Mouse (Mus musculus) spleen, adult 18-20 months (tissue): Measurements from ENCODE around the gene Pmfbp1.
"Not testable (repeated sequence)": the region's sequence is repeated elsewhere in the genome, so short reads cannot be mapped to it uniquely, and the experiment has no call there.

ENCODE experiments used
- DNase-seq, 2 experiments: peaks; one replicate each; pipeline ENCODE4 v3.0.0; 2022; ENCODE audit warnings: mixed read lengths in 2 of 2

Pmfbp1 gene

DNA sequence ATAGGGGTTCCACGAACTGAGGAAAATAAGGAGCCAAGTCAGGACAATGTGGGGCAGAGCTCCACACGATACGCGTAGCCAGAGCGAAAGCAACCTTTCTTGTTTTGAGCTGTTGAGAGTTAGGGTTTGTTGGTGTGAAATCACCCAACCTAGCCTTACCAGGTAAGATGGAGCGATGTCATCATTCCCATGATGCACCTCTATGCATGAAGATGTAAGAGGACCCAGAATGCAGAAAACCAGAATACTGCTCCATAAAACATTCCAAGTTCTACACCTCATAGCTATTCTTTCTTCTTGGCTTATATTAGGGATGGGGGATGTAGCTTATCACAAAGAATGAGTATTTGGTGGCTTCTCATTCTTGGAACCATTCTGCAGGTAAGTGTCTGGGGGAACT, at the start of gene Pmfbp1:
Pmfbp1 (plus strand) TSS at position 301 of the 400 bp plus-strand sequence.
- no peak for DNase-seq

DNA sequence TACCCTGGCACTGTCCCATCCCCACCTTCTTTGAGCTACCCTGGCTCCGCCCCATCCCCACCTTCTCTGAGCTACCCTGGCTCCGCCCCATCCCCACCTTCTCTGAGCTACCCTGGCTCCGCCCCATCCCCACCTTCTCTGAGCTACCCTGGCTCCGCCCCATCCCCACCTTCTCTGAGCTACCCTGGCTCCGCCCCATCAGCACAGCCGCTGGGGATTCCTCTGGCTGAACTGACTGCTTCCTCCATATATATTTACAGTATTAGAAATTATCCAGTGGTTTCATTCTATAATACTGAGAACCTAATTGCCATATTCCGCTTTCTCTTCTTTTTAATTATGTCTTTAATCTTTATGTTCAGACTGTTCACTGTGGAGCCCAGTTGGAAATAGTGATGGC, 46.9 kb upstream of the Pmfbp1 start:
- DNase-seq = not testable (repeated sequence)

DNA sequence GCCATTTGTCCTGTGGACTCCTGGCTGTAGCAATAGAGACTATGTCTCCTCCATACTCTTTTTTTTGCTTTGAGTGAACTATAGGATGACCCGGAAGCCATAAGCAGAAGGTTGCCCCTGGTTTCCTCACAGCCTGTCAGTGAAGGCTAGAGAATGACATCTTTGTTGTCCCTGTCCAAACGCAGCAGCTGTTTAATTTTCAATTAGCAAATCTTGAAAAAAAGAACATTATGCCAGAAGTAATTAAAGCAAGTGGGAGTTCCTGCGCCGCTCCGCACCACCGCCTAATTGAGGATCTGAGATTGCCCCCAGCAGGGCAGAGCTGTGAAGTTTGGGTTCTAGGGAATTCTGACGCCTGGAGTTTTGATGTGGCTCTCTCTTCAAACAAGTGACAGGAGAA, 42.8 kb upstream of the Pmfbp1 start:
- no peak for DNase-seq

DNA sequence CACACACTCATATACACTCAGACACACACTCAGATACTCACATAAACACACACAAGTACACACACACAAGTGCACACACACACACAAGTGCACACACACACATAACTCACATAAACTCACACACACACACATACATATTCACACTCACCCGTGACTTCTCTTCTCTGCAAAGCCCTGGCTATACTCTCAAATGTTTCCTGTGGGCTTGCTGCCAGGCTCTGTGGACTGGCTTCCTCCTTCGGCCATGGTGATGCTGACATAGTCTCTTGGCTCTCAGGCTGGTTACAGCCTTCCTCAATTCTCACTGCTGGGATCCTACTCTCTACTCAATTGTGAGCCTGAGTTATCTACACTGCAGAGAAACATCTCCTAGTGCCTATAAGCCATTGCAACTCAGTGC, 38.7 kb upstream of the Pmfbp1 start:
- DNase-seq = no peak

DNA sequence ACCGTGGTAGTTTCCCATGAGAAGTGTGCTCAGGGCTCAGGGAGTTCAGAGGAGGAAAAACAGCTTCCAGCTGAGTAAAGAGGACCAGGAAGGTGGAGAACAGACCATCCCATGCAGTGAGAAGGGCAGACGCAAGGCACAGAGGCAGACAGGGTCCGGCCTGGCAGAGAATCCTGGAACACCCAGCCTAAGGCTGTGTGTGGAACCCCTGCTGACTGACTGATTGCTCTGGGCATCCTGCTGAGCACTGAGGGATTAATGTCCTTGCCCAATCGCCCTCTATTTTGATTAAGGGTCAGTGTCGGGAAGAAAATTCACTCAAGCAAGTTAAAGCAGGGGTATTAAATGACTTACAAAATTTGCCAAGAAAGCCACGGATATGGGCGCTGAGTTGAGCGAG, 36.4 kb upstream of the Pmfbp1 start:
- no peak for DNase-seq

DNA sequence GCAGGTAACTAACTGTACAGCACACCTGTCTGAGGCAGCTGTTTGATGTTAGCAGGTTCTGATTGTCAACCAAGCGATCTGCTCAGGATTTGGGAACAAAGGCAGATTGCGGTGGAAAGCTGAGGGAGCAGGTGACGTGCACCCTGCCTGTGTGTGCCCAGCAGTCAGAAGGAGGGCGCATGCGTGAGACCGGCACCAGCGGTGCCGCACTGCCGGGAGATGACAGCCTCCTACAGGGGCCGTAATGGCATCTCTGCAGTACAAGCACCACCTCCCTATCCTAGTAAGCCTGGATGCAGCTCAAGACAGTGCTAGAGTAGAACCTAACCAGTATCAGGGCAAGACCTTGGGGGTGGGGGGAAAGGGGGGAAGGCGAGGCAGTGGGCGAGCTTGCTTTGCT, 35.2 kb upstream of the Pmfbp1 start:
- no peak for DNase-seq

DNA sequence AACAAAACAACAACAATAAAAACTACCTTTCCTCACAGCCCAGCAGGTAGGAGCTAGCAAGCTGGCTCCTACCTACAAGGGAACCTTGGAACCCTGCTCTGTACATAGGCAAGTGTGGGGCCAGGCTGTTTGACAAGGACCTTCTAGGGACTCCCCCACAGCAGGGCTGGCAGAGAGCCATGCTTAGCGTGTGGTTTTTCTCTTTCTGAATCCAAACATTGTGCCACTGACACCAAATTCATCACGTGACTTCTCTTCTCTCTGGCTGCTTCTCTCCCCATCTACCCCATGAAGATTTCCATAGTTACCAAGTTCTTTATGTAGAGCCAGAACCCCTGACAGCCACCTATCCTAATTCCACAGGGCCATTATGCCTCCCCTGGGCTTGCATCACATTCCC, 30.8 kb upstream of the Pmfbp1 start:
- DNase-seq = no peak

DNA sequence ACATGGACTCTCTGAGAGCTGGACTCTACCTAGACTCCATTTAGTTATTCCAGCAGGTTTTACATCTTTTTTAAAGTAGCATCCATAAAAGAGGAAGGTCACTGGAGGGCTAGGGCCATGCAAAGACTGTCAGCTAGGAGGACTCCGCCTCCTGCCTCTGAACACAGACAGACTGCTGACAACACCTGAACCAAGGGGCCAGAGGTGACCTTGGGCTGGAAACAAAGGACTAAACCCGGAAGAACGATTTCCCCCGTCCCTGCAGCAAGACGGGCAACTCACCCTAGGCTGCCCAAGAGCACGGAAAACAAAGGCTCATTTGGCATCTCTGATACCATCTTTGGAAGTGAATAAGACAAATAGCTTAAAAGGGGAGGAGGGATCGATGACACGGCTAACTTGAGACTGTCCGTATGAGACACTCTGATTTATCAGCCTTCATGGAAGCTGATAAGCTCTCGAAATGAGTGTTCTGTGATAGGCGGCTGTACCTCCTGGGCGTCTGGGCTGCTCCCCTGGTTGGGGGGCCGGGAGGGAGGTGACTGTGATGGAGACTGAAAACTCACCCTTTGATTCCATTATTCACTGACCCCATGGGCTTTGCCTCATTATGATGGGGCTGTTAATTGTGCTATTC, 30.0 kb upstream of the Pmfbp1 start:
- no peak for DNase-seq

DNA sequence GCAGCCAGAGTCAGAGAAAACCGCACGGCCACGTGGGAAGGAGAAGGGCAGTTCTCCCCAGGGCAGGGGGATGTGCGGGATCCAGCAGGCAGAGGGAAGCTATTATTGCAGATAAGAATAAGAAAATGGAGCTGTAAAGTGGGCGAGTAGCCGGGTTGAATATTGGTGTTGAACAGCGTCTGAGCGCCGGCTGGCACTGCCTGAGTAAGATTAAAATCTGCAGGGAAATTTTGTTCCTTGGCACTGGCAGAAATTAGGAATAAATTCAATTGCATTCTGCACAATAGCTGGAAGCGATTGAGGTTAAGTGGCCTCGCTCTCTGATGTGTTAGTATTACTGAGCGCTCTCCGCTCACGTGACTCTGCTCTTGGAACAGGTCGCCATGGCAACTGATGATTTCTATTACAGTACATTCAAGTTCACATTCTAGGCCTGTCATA, 29.4 kb upstream of the Pmfbp1 start:
- DNase-seq = no peak

DNA sequence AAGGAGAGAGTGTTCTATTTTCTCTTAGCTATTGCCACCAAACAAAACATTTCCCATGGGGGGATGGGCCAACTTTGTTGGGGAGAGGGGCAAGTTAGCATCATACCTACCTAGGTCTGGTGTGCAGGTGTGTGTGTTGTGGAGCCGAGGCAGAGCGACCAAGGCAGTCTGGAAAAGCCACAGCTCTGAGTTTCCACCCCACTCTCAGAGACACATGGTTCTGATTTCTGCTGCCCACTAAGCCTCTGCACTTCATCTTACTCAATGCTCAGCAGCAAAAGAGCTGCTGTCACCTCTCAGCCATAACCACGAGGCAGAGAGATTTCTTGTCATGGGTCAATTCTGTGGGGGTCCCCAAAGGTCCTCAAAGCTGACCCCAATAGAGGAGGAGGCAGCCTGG, 28.8 kb upstream of the Pmfbp1 start:
- no peak for DNase-seq

DNA sequence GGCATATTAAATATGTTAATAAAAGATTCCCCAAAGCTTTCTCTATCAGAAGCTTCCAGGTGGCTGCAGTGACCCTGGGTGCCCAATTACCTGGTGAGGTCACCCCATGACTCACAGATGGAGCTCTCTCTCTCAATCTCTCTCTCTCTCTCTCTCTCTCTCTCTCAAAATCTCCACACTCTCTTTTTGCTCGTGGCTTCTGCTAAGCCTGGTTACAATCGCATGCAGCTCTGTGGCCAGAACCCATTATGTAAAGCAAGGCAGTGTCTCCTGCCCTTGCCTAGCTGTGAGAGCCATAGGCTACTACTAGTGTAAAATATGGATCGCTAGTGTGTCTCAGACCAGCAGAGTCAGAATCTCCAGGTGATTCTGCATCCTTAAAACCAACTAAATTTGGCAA, 28.1 kb upstream of the Pmfbp1 start:
- no peak for DNase-seq

DNA sequence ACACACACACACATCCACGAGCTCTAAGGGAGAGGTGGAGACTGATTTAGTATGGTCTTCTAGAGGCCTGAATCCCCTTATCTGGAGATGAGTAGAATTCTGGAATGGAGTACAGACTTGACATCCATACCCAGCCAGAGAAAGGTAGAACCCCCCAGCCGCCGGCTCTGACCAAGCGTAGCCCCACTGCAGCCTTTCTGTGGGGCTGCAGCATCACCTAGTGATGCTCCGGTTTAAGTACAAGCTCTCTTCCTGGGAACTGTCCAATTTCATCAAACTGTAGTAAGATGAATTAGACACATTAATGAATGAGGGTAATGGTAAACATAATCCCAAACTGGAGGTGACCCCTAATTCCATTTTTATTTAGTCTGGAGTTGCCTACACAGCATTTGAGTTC, 26.3 kb upstream of the Pmfbp1 start:
- no peak for DNase-seq

DNA sequence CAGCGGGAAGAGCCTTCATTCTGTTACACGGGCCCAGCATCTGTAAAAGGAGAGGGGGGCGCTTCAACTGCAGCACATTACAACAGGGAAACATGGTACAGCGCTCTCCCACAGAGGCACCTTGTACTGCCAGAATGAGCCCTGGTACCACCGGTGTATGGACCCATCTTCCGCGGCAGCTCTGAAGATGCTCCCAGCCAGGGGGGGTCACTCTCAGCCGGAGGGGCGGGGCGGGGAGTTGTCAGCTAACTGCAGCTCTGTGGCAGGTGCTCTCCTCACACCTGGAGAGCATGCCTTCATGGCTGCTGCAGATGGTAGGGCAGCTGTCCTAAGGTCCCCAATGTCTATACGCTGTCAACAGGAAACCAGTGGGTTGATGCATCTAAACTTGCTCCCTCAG, 25.7 kb upstream of the Pmfbp1 start:
- DNase-seq = no peak

DNA sequence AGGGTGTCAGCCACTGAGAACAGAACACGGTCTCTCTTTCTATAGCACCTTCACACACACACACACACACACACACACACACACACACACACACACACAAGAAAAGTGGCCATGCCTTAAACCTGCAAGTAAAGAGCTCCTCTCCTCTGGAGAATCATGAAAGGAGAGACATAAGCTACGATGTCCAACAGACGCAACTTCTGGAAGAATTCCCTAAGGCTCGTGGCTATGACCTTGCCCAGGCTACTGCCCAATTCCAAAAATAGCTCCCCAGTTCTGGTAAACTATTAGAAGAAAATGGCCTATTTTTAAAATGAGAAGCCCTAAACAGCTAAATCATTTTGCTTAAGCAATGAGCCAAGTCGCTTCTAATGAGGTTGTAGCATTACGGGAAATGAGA, 22.0 kb upstream of the Pmfbp1 start:
- DNase-seq = no peak

DNA sequence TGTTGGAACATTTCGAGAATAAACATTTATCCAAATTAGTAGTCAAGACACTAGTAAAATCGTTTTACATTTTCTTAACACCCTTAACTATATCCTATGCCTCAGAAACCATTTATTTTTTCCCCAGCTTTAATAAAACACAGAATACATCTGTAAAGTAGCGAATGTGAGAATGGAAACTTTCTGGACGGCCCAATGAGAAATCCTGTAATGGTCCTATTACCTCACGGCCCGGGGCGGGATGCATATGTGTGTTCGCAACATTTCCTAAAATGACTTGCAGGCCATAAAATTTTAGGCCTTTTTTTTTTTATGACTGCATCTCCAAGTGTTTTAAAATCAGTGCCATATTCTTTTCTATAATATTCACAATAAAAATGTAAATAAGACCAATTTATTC, 21.4 kb upstream of the Pmfbp1 start:
- DNase-seq = no peak

DNA sequence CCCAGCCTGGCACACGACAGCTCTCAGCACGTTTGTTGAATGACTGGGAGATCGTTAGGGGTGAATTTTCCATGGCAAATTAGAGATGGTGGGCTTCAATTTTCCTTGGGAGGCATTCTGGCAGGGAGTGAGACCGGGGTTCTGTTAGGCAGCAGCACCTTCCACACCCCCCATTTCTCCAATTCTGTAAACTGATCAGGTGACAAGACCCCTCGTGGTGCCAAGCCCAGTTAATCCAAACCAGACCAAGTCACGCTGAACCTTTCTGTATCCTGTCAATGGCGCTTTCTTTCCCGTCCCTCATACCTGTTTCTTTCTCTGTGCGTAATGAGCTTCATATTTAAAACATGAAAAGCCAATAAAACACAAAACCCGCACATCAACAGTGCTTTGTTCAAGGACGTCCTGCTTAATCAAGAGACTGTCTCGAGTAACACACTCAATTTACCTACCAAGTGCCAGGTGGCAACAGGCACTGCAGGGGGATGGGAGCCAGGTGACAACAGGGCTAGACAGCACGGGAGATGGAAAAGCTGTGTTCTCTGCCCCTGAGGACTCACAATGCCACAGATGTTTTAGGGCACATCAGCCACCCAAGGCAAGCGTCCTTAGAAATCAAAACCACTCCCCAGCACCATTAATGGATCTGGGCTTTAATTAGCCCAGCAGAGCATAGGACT, 19.2 kb upstream of the Pmfbp1 start:
- DNase-seq = no peak

DNA sequence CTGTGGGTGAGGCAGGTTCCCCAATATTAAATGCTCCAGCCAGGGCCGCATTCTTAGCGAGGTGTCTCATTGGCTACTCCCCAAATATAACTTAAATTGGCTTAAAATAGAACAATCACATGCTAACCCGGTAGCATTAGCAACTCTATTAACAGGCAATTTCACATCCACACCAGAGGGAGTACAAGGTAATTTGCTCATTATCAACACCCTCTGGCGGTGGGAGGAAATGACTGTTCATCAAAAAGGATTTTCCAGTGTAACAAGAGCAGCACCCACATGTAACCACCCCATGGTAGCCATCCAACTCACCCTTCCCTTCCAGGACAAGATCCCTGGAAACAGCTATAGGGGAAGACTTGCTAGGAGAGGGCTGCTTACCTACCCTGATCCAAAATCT, 18.4 kb upstream of the Pmfbp1 start:
- no peak for DNase-seq

DNA sequence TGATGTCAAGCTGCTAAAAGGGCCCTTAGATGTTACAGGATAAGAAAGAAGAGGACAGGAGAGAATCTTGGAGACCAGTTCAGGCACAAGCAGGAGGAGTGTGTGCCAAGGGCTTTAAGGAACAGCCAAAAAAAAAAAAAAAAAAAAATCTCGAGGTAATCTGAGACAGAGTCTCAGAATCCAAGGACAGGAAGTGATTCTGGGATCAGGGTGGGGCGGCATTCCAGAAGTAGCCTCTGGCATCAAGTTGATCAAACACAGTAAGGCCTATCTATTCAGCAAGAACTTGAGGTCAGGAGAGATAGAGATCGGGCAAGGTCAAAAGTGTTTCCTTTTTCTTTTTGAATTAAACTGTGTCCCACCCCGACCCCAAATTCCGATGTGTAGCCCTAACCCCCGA, 15.2 kb upstream of the Pmfbp1 start:
- DNase-seq = no peak

DNA sequence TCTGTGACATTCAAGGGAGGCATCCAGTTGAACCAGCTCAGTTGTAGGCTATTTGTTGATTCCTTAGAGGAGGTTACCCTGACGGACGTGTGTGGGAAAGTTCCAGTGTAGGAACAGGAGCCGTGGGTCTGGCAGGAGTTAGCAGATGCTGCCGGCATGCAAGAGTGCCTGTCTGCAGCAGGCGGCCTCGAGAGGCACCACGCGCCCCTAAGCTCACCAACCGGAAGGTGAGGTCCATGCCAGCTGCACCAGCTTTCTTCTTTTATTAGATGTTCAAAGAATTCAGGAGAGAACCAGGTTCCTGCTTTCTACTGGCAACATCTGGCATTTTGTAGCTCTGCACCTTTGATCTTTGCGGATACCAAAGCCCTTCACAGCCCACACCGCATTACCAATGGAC, 9.1 kb upstream of the Pmfbp1 start:
- DNase-seq = no peak

DNA sequence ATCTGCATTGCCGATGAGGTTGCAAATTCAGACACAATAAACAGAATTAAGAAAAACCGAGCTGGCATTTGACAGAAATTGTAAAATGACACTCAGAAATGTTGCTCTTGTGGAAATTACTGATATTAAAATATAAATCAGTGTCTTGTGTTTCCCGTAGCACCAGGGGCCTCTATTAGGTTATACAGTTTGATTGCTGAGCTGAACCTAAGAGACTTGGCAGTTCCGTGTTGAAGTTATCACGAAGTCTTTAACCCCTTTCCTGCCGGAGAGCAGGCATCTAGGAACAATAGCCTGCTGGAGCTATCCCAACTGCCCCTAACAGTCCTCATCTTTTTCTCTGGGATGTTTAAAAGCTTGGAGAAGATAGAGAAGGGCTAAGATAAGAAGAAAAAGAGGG, 8.3 kb upstream of the Pmfbp1 start:
- no peak for DNase-seq

DNA sequence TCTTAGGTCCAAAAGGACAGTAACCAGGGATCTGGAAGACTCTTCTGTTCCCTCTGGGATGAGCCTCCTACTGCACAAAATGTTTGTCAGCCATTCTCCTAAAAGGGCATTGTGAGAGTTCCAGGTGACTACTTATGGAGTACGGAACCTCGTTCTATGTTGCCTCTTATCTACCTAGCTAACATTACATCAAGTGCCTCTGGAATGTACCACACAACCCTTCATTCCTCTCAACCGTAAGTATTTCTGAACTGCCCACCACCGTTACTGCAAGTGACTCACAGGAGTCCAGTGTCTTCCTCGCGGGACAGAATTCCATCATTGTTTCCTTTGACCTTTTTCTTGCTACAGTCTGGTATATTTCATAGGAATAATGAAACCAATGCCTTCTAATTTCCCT, 1.0 kb upstream of the Pmfbp1 start:
- DNase-seq = no peak

DNA sequence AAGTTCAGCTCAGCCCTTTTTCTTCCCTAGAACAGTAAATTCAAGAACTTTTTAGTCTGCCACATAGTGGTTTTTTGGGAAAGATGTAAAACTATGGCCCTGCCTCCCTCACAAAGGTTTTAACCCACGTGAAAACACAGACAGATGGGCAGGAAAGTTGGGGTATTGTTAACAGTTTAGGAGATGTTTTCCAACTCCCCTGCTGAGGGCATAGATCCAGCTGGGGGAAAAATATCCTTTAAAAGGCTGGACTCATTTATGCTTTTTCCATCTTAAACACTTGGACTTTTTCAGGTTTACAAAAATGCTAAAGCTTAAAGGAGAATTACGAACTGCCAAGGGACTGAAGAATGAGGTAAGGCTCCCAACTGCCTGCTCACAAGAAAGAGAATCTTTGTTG, 774 bp downstream of the Pmfbp1 start:
- no peak for DNase-seq

DNA sequence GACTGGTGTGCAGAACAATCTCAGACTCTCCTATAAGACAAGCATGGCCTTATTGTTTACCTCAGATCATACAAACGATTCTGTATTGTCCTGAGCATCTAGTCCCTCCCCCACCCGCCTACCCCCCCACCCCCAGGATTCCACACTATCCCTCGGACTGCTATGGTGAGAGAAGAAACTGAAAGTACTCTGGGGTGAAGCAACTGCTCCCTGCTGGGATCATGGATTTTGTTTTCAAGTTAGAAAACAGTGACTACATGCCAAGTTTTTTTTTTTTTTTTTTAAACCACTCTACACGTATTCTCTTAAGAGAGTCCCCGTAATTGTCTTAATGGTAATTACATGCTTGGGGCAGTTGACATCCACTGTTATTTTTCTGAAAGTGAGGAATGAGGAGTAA, 3.6 kb downstream of the Pmfbp1 start:
- DNase-seq = no peak

DNA sequence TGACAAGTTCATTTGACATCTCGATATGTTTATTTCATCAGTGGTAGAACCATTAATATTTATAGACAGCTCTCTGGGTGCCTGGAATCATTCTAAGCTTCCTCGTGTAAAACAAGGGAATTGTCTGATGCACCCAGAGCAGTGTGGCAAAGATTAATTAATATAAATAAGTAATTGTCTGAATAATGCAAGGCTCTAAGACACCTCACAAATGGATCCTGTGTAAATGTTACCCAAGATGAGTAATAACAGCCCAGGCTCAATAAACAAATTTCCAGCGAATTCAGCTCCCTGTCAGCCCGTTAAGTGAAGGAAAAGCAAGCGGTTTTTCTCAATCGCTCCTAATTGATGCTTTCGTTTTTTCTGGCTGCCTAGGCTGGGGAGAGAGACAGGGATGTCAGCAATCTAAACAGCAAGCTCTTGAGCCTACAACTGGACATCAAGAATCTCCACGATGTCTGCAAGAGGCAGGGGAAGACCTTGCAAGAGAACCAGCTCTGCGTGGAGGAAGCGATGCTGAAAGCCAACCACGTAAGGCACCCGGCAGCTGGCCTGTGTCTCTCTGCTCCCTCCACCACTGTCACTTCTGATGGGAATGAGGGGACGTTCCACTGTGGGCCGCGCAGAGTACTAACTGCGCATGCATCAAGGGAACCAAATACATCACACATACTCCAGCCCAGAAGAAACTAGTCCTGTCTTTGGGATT, 5.3 kb downstream of the Pmfbp1 start:
- DNase-seq = no peak
